Mouse (Mus musculus) CH12.LX (cell line): ENCODE data around the gene Tbc1d9b.

Source experiments
- CTCF ChIP-seq, 2 experiments: IDR thresholded peaks in 1 of 2; conservative IDR thresholded peaks in 1 of 2; 2 replicates each; pipeline ENCODE4 v1.5.1; 2011 to 2012; ENCODE audit warnings: low read depth in 2 of 2, low read length in 2 of 2, improper control_type of control experiment in 1 of 2, inconsistent platforms in 1 of 2, mild to moderate bottlenecking in 1 of 2, moderate library complexity in 1 of 2
- EP300 ChIP-seq: IDR thresholded peaks from 2 replicates; pipeline ENCODE4 v1.6.1; 2011; ENCODE audit warnings: low read length, improper control_type of control experiment
- JUN ChIP-seq: IDR thresholded peaks from 2 replicates; pipeline ENCODE4 v1.6.1; 2011; ENCODE audit warnings: low read depth, mild to moderate bottlenecking, low read length, improper control_type of control experiment, moderate library complexity; ENCODE audit not compliant: insufficient read depth
- POLR2A ChIP-seq: IDR thresholded peaks from 2 replicates; pipeline ENCODE4 v1.6.1; 2011; ENCODE audit warnings: low read depth, mild to moderate bottlenecking, improper control_type of control experiment, low read length

DNA sequence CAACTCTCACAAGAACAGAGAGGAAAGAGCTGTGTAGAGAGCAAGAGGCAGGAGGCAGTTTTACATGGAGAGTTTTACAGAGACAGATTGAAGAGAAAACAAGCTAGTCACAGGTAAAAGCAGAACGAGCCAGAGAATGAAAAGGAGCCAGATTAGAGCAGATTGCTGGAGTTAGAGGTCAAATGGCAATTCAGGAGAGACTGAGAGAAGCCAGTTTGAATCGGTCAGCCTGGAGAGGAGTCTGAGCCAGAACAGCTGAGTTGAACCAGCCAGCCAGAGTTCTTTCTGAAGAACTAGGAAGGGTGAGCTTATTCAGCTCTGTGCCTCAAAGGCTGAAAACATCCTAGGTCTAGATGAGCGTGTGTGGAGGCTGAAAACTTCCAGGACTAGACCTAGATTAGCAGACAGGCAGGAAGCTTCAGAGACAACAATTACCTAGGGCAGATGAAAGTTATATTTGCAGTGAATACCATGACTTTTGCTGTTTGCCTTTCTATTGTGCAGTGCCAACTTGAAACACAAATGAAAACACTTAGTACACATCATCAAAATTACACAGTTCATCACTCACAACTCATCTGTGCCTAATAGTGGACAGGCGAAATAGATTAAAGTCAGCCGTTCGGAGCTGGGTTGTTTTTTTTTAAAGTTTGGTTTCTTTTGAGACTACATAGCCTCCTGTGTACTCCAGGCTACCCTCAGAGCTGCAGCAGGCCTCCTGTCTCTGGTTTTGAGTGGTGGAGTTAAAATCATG is 49.5 kb downstream of the Tbc1d9b start:
- TF ChIP-seq EP300 (no peak), CTCF (conservative IDR thresholded peaks at IDR 0.05 in 1 of 2, IDR thresholded peaks at IDR 0.05 in 1 of 2; ENCODE audit: low read depth in 2 of 2, low read length in 2 of 2) (no peak), JUN (no peak), POLR2A (no peak)
